Mouse (Mus musculus): ENCODE results near the gene Gm21870.
"Not testable (repeated sequence)": the region's sequence is repeated elsewhere in the genome, so short reads cannot be mapped to it uniquely, and the experiment has no call there.

The Gm21870 gene

DNA sequence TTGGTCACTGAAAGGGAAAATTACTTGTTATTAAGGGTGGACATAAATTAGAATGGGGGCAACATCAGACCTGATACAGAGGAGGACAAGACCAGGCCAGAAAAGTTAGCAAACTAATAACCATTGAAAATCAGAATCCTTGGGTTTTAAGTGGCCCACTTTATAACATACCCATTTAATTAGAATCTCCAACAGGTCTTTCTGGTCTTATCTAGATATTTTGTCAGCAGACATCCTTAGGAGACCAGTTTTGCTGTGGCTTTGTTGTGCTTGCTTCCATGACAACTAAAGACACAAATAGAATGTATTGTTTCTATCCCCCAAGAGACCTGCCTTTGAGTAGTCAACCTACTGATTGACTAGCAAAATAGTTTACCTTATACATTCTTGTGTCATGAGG is at the start of gene Gm21870:
TSS of gene Gm21870 (minus strand) at position 101 of the 400 bp plus-strand sequence.
- not testable (repeated sequence) for DNase-seq (ENCODE audit: low spot score in 2 of 2)

- DNase-seq (ENCODE audit: low spot score in 2 of 2), result not testable (repeated sequence)
These were observed 30.2 kb downstream of the Gm21870 start, which contains the start of gene Btbd35f6 for GRCm38 (mm10) chrX:33956440-33956839. TSS of gene Btbd35f6 (minus strand) at chrX:33956540.
